Mouse (Mus musculus) cerebellum, adult 11 months (tissue): ENCODE results near the gene Mapk14.
A peak's percentile ranks its signal among the peaks of the same experiment; 100 is the strongest.
"Not testable (repeated sequence)": the region's sequence is repeated elsewhere in the genome, so short reads cannot be mapped to it uniquely, and the experiment has no call there.

Experiments
- DNase-seq: peaks from one replicate; pipeline ENCODE4 v3.0.0; 2022

The Mapk14 gene

DNA sequence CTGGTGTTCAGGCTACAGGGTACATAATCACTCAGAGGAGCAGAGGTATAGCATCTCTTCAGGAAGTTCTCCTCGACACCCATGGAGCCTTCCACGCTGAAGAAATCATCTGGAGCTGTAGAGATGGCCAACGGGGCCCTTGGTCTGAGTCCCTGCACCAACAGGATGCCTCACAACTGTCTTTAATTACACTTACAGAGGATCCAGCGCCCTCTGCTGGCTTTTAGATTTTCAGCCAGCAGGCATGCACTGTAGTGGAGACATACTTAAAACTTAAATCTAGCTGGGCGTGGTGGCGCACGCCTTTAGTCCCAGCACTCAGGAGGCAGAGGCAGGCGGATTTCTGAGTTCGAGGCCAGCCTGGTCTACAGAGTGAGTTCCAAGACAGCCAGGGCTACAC, 52.8 kb downstream of the Mapk14 start:
- DNase-seq = no peak

DNA sequence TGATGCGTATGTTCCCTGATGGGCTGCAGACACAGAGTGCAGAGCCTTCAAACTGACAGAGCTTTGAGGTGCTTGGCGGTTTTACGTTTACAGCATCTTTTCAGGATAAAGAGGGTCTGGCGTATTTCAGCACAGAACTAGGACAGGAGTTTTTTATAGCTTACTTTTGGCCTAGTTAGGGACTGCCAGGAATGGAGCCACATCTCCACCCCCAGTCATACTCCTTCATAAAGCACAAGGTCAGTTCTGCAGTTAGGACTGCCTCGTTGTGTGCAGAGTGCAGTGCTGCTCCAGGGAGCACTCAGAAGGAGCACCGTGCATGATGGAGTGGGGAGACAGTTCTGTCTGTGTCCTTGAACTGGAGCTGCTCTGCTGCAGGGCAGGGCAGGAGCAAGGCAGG, 54.6 kb downstream of the Mapk14 start:
- no peak for DNase-seq

DNA sequence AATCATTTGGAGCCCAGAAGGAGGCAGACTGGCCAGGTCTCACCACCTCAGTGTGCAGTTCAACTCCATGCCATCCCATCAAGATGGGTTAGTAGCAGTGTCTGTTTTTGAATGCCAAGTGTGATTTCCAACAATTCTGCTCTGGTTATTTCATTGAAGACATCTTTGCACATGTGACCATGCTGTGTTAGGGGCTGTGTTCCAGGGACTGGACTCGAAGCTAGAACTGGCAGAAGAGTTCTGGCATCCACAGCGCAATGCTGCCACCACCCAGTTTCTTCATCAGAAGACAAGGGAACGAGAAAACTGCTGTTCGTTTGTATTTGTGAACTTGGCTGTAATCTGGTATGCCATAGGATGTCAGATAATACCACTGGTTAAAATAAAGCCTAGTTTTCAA, 56.9 kb downstream of the Mapk14 start:
- no peak for DNase-seq

DNA sequence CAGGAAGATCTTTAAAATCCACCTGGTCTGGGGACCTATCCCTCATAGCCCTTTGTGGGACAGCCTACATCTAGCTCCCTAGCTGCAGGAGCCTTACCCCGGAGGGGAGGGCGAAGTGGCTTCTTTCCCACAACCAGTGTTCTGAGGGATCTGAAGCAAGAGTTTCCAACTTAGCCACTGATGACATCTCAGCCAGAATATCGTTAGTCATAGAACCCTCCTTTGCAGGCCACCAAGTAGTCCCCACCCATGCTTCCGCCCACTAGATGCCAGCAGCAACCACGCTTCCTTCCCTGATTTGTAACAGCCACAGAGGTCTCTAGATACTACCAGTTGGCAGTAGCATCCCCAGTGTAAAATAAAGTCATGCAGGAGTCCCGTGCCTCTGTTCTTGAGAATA, 59.5 kb downstream of the Mapk14 start:
- no peak for DNase-seq

- DNase-seq = no peak
Observed at GRCm38 (mm10) chr17:28756447-28756846, 65.3 kb downstream of the Mapk14 start.

DNA sequence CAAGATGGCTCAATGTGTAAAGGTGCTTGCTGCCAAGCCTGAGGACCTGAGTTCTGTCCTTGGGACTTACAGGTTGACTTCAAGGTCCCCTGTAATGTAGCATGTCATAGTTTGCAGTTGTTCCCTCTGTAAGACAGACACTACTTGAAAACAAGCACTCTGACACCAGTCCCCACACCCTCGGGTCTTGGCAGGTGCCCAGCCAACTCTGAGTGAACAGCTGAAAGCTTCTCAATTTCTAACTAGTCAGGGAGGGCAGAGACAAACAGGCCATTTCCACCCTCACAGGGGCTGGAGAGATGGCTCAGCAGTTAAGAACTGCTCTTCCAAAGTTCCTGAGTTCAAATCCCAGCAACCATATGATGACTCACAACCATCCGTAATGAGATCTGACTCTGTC, 66.3 kb downstream of the Mapk14 start:
- no peak for DNase-seq

DNA sequence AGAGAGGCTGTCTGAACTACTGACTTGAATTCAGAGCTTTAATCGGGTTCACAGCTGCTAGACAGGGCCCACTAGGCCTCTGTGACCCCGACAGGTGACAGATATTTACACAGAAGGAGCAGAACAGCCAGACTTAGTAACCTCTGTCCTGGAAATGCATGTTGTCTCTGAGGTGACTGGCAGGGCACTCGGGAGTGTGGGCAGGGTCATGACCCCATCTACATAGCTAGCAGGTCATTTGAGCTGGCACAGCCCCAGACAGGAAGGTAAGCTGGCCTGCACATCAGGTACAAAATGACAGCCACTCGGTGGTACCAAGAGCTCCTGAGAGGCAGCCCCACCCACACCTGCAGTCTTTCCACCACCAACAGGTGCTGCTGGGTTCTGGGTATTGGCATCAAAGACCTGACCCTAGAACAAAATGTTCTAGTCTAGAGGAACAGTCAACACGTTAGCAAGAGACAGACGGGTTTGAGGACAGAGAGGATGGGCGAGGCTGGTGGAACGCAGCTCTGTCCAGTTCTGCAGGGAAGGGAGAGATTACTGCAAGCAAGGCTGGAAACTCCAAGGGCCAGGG, 69.7 kb downstream of the Mapk14 start:
- no peak for DNase-seq

DNA sequence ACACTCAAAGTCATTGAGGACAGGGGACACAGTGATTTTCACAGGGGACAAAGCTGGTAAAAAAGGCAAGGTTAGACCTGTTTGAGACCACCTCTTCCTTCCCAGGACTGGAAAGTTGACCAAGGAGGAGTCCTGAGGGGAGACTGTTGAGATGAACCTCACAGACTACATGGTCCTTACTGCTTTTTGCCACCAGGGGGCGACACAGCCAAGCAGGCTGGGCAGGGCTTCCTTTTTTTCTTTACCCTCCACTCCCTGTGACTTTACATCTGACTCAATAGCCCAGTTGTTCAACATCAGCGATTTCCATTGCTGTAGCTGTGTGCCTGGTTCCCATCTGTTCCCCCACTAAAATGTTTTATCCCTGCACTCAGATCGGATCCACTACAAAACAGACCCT, 70.7 kb downstream of the Mapk14 start:
- DNase-seq = peak; percentile 76

DNA sequence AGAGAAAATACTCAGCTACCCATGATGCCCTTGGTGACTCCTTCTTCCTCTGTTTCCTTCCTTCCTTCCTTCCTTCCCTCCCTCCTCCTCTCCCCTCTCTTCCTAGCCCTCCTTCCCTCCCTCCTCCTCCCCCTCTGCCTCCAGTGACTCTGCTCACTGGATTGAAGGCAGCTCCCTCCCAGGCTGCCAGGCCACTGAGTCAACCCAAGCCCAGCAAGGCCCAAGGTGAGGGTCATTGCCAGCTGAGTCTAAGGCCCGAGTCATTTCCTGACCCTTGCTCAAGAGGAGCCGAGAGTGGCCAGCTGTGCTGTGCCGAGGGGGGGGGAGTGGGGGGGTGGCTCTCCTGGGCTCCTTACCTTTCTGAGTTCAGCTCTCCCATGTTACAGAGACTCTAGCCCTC, 75.1 kb downstream of the Mapk14 start:
- no peak for DNase-seq

DNA sequence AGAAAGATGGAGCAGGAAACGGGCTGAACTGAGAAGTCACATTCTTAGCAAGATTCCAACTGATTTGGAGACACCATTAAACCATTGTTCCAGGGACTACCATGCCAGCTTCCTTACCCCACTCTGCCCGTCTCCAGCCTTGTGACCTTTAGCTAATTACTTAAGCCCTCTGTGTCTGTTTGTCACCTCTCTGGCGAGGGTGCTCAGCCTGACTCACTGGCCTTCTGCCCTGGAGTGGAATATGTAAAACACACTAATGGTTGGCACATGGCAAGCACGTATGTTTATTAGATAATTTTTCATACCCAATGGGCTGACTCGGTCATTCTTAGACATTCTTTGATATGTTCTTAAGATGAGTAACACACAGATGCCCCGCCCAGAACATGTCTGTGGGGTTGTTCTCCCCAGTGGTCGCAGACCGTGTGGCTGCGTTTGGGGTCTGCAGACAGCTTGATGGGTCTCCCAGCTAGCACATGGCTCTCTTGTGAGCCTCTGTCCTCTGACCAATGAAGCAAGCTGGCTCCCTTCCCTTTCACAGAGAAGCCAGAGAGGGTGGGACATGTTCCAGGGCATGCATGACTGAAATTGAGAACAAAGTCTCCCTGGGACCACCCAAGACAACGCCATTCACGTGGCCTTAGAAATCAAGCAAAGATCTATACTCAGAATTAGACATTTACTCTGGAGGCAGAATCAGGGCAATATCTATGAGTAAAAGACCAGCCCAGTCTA, 75.8 kb downstream of the Mapk14 start:
- no peak for DNase-seq

DNA sequence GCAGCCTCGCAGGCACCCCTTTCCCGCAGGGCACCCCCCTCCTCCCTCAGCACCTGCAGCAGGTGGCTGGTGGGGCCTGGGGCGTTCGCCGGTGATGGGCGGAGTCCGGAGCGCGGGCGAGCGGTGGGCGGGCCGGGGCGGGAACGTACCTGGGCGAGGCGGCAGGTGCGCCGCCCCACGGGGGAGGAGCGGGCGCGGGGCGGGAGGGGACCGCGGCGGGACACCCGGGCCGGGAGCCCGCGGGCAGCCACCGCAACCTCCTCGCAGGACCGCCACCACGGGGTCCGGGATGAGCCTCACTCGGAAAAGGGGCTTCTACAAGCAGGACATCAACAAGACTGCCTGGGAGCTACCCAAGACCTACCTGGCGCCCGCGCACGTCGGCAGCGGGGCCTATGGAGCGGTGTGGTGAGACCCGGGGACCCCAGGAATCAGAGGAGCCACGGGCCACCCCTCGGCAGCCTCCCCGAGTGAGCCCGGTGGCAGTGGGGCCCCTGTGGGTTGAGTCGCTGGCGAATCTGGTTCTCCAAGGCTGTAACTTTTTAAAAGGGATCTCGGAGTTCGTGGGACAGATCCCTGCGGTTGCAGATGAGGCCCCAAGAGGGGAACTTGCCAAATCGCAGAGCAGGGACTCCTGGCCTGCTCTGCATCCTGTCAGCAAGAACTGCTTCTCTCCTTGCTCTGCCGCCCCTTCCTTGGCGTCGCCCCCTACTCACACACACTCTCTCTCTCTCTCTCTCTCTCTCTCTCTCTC, 78.2 kb downstream of the Mapk14 start, which contains the start of gene Mapk13:
Gene Mapk13 (plus strand): TSS at position 177 of the 754 bp plus-strand sequence.
- DNase-seq = no peak

DNA sequence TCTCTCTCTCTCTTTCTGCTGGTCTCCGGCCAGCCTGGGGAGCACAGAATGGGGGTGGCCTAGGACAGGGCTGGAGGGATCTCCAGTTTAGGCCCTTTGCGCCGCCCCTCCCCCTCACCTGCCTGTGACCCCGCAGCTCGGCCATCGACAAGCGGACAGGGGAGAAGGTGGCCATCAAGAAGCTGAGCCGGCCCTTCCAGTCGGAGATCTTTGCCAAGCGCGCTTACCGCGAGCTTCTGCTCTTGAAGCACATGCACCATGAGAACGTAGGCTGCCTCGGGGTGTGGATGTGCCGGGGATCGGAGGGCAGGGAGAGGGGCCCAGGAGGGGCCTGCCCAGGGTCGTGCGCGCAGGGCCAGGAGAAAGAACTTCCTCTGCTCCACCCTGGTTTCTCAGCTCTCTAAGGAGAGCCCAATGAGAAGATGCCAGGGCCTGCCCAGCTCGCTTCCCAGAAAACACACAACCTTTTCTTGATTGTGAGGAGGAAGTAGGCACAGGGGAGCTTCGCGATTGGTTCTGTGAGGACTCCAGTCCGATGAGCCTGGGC, 78.8 kb downstream of the Mapk14 start:
- DNase-seq = no peak

DNA sequence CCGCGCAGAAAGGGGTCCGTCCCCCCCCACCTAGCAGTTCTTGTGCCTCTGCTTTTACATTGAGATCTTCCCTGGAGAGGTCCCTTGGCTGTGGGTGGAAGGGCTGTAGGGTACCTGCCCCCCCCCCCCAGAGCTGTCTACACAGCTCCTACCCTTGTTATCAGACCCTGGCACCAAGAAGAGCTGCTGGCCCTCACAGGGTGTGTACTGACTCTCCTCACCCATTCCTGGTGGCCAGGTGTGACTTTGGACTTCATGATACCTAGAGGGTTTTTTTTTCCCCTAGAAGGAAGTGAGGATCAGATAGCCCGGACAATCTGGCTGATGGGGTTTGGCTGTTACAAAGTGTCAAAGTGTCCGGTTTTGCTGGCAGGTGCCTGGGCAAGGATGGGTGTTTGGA, 80.2 kb downstream of the Mapk14 start:
- DNase-seq = no peak

- DNase-seq = not testable (repeated sequence)
Observed at GRCm38 (mm10) chr17:28774303-28774702, 83.2 kb downstream of the Mapk14 start.

DNA sequence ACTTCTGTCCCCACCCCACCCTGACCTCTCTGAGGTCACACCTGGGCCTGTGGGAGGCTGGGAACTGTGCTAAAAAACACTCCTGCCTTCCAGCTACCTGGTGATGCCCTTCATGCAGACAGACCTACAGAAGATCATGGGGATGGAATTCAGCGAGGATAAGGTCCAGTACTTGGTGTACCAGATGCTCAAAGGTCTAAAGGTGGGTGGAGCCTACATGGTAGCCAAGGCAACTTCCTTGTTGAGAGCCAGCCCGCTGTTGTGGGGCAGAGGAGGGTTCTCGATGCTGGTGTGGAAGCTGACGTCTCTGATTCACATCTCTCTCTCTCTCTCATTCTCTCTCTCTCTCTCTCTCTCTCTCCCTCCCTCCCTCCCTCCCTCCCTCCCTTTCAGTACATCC, 84.0 kb downstream of the Mapk14 start:
- no peak for DNase-seq

- no peak for DNase-seq
Observed at GRCm38 (mm10) chr17:28776817-28777216, 85.7 kb downstream of the Mapk14 start.

- peak; percentile 97 for DNase-seq
Observed at GRCm38 (mm10) chr17:28777231-28778005, 86.3 kb downstream of the Mapk14 start.

DNA sequence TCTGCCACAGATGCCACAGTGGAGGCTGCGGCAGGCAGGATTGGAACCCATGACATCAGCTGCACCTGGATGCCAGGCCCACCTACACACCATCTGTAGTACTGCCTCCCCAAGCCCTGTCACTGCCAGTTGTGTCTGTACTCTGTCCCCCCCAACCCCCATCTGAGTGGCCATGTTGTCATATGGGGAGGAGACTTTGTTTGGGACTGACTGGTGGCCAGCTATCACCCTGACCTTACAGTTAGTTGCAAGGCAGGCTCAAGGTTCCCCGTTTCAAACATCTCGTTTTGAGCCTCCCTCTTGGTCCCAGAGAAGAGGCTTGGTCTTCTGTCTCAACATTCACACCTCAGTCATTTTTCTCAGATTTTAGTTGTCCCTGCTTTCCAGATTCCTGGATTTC, 88.6 kb downstream of the Mapk14 start:
- no peak for DNase-seq

DNA sequence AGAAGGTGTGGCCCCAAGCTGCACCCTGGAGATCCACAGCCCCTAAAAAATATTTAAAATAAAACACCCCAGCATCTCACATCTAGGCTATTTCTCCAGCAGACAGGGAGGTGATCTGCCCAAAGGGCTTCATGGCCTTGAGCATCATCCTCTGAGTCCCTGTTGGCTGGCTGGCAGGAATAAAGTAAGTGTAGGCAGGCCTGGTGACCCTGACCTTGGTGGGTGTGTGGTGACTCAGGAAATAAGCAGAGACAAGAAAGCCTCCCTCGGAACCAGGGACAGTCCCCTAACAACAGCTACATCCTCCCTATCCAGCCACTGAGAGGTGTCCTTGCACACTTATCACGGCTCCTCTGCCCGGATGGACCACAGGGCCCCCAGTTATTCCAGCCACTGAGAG, 89.7 kb downstream of the Mapk14 start:
- DNase-seq = no peak

DNA sequence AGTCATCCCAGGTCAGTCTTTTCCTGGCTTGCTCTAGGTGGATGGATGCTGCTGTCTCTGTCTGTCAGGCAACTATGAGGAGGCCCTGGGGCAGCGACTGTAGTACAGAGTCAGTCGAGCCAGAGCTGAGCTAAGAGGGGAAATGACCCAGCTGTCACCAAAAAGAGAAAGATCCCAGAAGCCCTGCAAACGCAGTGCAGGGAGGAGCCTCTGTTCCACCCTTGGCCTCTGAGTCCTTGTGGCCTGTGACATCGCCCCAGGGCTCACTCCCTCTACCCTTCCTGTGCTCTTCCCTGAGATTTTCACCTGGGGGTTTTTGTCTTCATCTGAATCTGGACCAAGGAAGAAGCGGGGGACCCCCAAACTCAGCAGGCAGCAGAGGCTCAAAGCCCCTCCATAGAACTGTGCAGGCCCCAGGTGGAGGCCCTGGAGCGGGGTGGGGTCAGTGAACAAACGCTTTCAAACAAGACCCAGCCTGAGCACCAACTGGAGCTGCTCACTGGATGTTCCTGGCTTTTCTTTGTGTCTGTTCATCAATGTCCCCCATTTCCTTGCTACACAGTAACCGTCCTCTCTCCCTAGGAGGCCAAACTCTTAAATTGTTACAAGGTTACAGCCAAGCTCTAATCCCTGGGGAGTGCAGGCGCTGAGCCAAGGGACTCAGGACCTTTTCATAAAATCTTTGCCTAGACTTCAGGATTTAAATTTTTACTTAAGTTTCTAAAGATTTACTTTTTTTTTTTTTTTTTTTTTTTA, 90.3 kb downstream of the Mapk14 start:
- DNase-seq = no peak

DNA sequence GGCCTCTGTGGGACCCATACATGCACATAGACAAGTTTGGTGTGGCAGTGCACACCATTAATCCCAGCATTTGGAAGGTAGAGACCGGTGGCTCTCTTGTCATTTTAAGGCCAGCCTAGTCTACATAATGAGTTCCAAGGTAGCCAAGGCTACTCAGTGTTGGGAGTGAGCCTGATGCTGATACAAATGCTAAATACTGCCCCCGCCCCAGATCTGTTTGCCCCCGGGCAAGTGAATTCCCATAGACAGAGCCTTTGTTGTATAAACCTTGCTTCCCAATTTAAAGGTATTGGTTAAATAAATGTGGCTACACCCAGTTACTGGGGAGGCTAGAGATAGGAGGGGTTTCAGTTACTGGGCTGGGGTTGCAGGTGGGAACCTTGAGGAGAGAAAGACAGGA, 93.9 kb downstream of the Mapk14 start:
- no peak for DNase-seq

GRCm38 (mm10) chr17:28787507-28787906, 96.4 kb downstream of the Mapk14 start:
- DNase-seq = no peak
